Mouse (Mus musculus) brown adipose tissue, adult 24 weeks (tissue): Measurements from ENCODE around the gene Piezo1. TPM values are rescaled to one million over a fixed set of nuclear protein-coding genes. Genes with fewer than 3 reads are reported as not detected.

ENCODE experiments used
- H3K27ac ChIP-seq: fragments of 200-500 bp; replicated peaks from 2 replicates; pipeline ENCODE4 v1.5.1; 2012; ENCODE audit warnings: low read depth, mild to moderate bottlenecking, low read length
- H3K4me1 ChIP-seq: fragments of 200-500 bp; 2 replicates; pipeline ENCODE4 v1.6.1; 2012; ENCODE audit warnings: low read length, mixed read lengths; ENCODE audit not compliant: control insufficient read depth, insufficient read depth, insufficient read length
- H3K4me3 ChIP-seq: fragments of 200-500 bp; 2 replicates; pipeline ENCODE4 v1.5.1; 2012; ENCODE audit warnings: low read depth, mild to moderate bottlenecking, low read length, moderate library complexity; ENCODE audit not compliant: insufficient read depth
- polyA plus RNA-seq: library from polyadenylated mRNA; stranded (reverse); fragments of >200 nt; gene quantifications from 2 replicates; pipeline ENCODE4 v1.2.4, GENCODE M21; 2012; ENCODE audit not compliant: missing spikeins, insufficient read depth, insufficient read length

The Piezo1 gene
- polyA plus RNA-seq, 1 experiment: 14.7 TPM

DNA sequence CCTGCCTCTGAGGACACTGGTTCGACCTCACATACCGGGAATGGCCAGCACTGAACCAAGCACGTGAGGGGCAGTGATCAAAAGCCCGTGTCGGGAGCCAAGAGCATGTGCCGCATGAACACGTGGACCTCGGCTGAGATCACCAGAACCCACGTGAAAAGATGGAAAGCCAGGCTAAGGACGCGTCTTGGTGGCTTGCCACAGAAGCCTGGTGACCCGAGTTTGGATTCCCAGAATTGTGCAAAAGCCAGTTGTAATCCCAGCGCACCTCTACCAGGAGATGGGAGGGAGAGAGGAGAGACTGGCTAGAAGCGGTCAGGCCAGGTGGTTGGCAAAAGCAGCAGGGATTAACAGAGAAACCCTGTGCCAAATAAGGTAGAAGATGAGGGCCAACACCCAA is 35.4 kb downstream of the Piezo1 start:
- Histone ChIP-seq H3K4me1 (peaks cover 54% of the 10 kb centered on the region), H3K27ac (peak overlapping the region; percentile 76)

GRCm38 (mm10) chr8:122512392-122512791 is 38.7 kb downstream of the Piezo1 start:
- Histone ChIP-seq H3K4me1 (peaks cover 56% of the 10 kb centered on the region), H3K27ac (peak overlapping the region; percentile 46), H3K4me3 (no peak overlapping the region)

More for the DNA sequence above, 35.4 kb downstream of the Piezo1 start:
- H3K4me3 ChIP-seq: no peak overlapping the region

DNA sequence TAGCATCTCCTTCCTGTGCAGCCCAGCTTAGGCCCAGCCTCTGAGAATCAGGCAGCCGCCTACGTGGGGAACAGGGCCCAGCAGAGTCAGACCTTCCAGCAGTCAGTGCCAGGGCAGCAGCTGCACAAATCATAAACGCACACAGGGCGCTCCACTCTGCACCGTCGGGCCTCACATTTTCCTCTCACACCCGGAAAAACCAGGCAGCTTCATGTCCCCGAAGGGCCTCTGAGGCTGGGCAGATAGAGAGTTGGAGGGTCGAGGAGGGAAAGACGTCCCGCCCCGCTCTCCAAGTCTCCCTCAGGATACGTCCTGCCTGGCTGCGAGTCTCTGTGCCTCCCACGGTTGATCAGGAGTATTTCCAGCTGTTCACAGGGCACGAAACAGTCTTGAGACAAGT is 39.6 kb downstream of the Piezo1 start:
- Histone ChIP-seq H3K4me1 (peaks cover 52% of the 10 kb centered on the region), H3K27ac (peak overlapping the region; percentile 46), H3K4me3 (no peak overlapping the region)

- Histone ChIP-seq H3K4me3 (no peak overlapping the region), H3K27ac (no peak overlapping the region), H3K4me1 (no peaks in the 10 kb centered on the region; the same call in 1 of the 2 replicates)
Observed at GRCm38 (mm10) chr8:122500856-122501255, 50.3 kb downstream of the Piezo1 start.

GRCm38 (mm10) chr8:122497912-122498311 is 53.2 kb downstream of the Piezo1 start:
- no peaks in the 10 kb centered on the region; the same call in 1 of the 2 replicates for H3K4me1 ChIP-seq
- no peak overlapping the region for H3K4me3 ChIP-seq
- H3K27ac ChIP-seq: peak overlapping the region; percentile 79; the same call in 1 of the 2 replicates

DNA sequence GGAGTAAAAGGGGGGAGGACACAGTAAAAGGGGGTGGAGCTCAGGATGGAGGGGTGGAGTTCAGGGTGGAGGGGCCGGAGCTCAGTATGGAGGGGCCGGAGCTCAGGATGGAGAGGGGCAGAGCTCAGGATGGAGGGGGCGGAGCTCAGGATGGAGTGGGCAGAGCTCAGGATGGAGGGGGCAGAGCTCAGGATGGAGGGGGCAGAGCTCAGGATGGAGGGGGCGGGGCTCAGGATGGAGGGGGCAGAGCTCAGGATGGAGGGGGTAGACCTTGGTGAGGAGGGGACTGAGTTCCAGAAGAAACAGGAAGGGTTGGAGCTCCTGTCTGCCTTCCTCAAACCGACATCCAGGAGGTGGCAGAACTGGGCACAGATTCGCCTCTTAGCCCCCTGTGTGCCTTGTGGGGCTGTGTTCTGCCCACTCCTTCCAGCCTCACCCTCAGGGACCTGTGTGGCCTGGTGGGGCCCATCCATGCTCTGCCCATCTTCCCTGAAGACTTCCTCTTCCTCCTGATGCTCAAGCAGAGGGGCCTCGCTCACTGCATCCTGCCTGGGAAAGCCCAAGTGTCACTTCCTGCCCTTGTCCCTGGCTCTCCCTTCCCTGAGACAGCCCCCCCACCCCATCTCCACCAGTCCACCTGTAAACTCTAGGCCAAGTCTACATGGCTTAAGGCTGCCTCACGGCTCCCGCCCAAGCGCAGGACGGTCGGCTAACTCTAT is 54.0 kb downstream of the Piezo1 start:
- no peaks in the 10 kb centered on the region; the same call in 1 of the 2 replicates for H3K4me1 ChIP-seq
- peak overlapping the region; percentile 79 for H3K27ac ChIP-seq
- H3K4me3 ChIP-seq: no peak overlapping the region

DNA sequence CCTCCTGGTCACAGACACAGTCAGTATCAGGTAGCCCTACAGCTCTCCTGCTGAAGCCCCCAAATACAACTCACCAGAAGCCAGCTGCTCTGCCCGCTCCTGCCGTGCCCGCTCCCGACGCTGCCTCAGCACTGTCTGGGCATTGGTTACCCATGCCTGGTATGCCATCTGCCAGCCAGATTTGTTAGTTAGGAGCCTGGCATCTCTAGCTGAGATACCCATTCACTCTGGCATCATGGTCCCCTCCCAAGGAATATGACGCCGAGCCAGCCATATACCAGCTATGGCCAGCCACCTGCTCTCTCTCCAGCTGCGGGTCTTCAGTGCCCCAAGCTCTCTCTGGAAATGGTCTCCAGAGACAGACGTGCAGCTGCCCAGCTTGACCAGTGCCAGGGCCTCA is 62.7 kb downstream of the Piezo1 start:
- Histone ChIP-seq H3K4me3 (no peak overlapping the region), H3K4me1 (no peaks in the 10 kb centered on the region), H3K27ac (no peak overlapping the region)

DNA sequence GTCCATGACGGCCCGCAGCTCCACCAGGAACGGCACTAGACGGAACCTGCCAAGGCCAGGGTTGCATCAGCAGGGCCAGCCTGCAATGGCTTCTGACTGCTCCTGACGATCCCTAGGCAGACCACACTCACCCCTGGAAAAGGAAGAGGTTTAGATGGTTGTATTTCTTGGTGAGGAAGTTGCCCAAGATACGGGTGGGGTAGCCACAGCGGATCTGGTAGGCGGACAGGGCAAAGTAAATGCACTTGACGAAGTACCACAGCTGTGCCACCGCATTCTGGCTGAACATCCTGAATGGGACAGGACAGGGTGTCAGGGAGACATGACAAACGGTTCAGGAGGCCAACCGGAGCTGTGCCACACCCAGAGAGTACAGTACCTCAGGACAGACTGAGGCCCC is 66.3 kb downstream of the Piezo1 start:
- no peaks in the 10 kb centered on the region for H3K4me1 ChIP-seq
- H3K4me3 ChIP-seq: no peak overlapping the region
- H3K27ac ChIP-seq: no peak overlapping the region

GRCm38 (mm10) chr8:122483877-122484276 is 67.3 kb downstream of the Piezo1 start:
- H3K4me1 ChIP-seq: no peaks in the 10 kb centered on the region
- no peak overlapping the region for H3K4me3 ChIP-seq
- no peak overlapping the region for H3K27ac ChIP-seq

DNA sequence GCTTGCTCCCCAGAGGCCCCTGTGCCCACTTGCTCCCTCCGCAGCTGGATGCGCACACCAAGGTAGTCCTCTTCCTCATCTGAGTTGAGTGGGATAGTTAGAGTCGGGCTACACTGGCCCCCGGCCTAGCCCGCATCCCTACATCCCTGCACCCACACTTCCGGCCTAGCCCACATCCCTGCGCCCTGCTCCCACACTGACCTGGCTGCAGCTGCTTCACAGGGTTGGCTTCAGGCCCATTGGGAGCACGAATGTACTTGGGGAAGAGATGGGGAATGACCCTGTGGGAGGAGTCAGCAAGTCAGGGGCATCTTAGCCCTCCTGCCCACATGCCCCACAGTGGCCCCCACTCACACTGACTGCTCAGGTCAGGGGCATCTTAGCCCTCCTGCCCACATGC is 68.7 kb downstream of the Piezo1 start:
- Histone ChIP-seq H3K27ac (no peak overlapping the region), H3K4me1 (no peaks in the 10 kb centered on the region), H3K4me3 (no peak overlapping the region)

DNA sequence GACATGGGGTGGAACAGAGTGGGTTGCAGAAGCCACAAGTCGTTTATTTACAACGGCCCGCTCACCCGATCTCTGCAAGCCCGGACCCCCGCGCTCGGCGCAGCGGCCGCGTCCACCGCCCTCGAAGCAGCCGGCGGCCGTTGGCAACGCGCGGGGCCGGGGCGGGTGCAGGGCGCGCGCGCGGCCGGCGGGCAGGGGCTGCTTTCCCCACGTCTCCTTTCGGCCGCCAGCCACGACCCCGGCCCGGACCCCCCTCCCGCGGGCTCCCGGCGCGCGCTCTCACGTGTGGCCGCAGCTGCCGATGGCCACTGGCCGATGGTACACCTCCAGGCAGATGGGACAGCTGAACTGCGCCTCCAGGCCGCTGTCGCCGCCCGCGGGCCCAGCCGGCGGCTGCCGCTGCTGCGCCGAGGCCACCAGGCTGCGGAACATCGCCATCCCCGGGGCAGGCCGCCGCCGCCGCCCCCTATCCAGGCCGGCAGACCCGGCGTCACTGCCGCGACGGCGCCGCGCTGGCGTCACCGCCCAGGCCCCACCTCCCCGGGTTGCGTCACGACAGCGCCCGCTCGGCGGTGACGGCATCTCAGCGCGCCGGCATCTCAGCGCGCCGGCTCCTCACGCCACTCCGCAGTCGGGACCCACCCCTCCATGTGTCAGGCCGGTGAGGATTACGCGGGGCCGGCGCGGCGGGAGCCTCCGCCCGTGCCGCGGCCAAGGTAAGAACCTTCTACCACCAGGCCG is 75.4 kb downstream of the Piezo1 start, which contains the start of the genes Rnf166 and Ctu2:
Gene Rnf166 (minus strand): TSS at position 485 of the 741 bp plus-strand sequence.
Gene Ctu2 (plus strand): TSS at position 564 of the 741 bp plus-strand sequence.
- peak within 1 kb of the TSS; percentile 99 for H3K4me3 ChIP-seq
- H3K27ac ChIP-seq: peak within 1 kb of the TSS; percentile 71
- no peaks in the 10 kb centered on the region; the same call in 1 of the 2 replicates for H3K4me1 ChIP-seq

DNA sequence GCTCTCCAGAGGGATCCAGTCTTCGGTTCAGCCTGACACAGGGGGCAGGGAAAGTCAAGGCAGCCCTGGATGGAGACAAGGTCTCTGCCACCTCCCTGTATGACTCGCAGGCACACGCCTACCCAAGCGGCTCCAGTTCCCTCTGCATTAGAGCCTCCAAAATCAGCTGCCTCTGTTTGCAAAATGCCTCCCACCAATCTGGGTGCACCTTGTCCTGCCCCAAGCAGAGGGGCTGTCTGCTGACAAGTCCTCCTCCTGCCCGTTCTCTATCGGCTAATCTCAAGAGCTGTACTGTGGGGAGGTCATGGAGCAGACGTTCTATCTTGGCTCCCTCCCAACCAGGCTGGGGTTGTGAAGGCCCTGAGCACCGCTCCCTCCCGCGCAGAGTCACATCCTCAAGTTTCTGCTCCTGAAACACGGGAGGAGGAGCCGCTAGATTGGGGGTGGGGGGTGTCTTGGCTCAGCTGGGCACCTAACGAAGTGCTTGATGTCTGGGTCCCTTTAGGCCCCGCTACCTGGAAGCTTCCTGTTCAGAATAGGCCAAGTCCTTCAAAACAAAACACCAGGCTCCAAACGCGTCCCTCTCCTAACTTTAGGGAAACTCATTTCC is 76.1 kb downstream of the Piezo1 start:
- H3K4me1 ChIP-seq: no peaks in the 10 kb centered on the region; the same call in 1 of the 2 replicates
- peak overlapping the region; percentile 99 for H3K4me3 ChIP-seq
- H3K27ac ChIP-seq: peak overlapping the region; percentile 45

- no peaks in the 10 kb centered on the region; the same call in 1 of the 2 replicates for H3K4me1 ChIP-seq
- H3K4me3 ChIP-seq: no peak overlapping the region
- peak overlapping the region; percentile 24; the same call in 1 of the 2 replicates for H3K27ac ChIP-seq
Observed at GRCm38 (mm10) chr8:122473911-122474421, 77.2 kb downstream of the Piezo1 start.

- Histone ChIP-seq H3K27ac (no peak overlapping the region), H3K4me1 (no peaks in the 10 kb centered on the region; the same call in 1 of the 2 replicates), H3K4me3 (no peak overlapping the region)
Observed at GRCm38 (mm10) chr8:122470691-122471090, 80.4 kb downstream of the Piezo1 start.

DNA sequence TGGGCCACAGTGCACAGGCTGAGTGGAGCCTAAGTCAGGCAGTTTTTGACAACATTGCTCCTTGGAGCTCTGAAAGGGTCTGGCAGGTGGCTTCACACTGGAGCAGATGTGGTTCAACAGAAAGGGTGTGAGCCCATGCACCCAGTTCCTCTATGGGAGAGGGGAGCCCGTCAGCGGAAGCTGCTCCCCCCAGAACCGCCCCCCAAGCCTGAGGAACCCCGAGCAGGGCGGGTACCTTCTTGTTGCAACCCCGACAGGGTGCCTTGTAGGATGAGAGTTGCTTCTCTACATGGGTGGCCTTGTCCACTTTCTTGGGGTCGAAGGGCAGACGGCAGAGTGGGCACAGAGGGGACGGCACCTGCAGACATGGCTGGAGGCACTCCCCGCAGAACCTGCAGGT is 81.2 kb downstream of the Piezo1 start:
- no peak overlapping the region for H3K27ac ChIP-seq
- no peak overlapping the region for H3K4me3 ChIP-seq
- H3K4me1 ChIP-seq: no peaks in the 10 kb centered on the region; the same call in 1 of the 2 replicates
